ENCODE assay signal across 9 mouse cellular contexts in the genomic region with DNA sequence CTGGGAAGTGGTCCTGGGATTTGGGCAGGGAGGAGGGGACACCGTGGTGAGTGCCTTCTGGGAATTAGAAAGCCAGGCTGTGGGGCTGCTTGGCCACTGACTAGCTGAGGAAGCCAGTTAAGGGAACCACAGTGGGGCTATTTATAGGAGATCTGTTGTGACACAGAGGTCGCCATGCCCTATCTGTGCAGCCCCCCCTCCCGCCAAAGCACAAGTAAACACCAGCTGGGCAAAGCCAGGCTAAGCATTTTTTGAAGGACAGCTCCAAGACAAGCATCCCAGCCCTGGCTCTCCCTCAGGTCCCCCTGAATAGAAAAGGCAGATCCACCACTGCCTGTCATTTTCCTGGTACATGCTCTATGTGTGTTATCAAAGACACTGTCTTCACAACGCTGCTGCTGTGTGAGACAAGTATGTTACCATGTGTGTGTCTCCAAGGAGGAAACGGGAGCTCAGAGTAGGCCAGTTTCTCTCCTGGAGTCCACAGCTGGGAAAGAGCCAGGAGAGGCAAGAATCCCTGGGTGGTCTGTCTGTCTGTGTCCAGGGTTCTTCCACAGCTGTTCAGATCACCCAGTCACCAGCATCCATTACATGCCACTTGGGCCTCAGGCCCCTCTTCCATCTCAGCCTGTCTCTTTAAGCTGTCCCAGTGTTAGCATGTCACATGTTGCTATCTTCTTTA. TPM values are rescaled to one million over a fixed set of nuclear protein-coding genes. Genes with fewer than 3 reads are reported as not detected.
DNase-seq lines count a peak whose midpoint lies in the region; ATAC-seq and TF ChIP-seq lines count a peak whose summit lies in the region.
"Had no signal": no experiment of that assay in that cellular context is flagged by ENCODE, and none has a peak within 500 bp of the region (broad histone marks: within the 10 kb centered on the region; RNA-seq: fewer than 3 reads in every experiment).

No protein-coding gene starts in this region.

- H3K4me2 ChIP-seq in limb, embryonic 15.5 days, result no peak overlapping the region

- H3K27me3 ChIP-seq in heart, adult 2 months (ENCODE audit: control insufficient read depth, insufficient read depth, low read length), result no peaks in the 10 kb centered on the region
- H3K27me3 ChIP-seq in limb, embryonic 15.5 days, result no peaks in the 10 kb centered on the region

- ATAC-seq in limb, embryonic 15.5 days (ENCODE audit: insufficient number of reproducible peaks, low FRiP score, low TSS enrichment, low read depth), result no peak

- intact Hi-C loops in heart, postnatal 25 days (cut with DNase I), result loop anchor here (10.0 kb wide), 1 partner anchor 737 kb away; no protein-coding TSS in a partner anchor
- intact Hi-C loops in heart, adult 2 months (cut with DNase I), result no loop called here

- no peak for TF ChIP-seq CTCF in heart, adult 2 months (IDR thresholded peaks at IDR 0.05)

- no peaks in the 10 kb centered on the region for H3K9me3 ChIP-seq in limb, embryonic 15.5 days

- no peak for TF ChIP-seq POLR2A in heart, adult 2 months (IDR thresholded peaks at IDR 0.05; ENCODE audit: insufficient read depth, low read depth, low read length)

- peaks cover 15% of the 10 kb centered on the region for H3K4me1 ChIP-seq in heart, adult 2 months (ENCODE audit: control insufficient read depth, insufficient read depth, low read length)
- peaks cover 31% of the 10 kb centered on the region for H3K4me1 ChIP-seq in limb, embryonic 15.5 days

- H3K9ac ChIP-seq in heart, adult 2 months (ENCODE audit: low read depth, low read length), result 0 out of 2 replicates have a peak overlapping the region, but pooled peaks have one; percentile 34
- H3K9ac ChIP-seq in limb, embryonic 15.5 days, result no peak overlapping the region

- no peak overlapping the region for H3K4me3 ChIP-seq in heart, adult 2 months
- no peak overlapping the region for H3K4me3 ChIP-seq in limb, embryonic 15.5 days

- peak overlapping the region; percentile 93 for H3K27ac ChIP-seq in heart, adult 2 months
- H3K27ac ChIP-seq in limb, embryonic 15.5 days, result peak overlapping the region; percentile 95

- no peaks in the 10 kb centered on the region; the same call in 1 of the 2 replicates for H3K36me3 ChIP-seq in heart, adult 2 months (ENCODE audit: control insufficient read depth, insufficient read depth, low read length)
- no peaks in the 10 kb centered on the region for H3K36me3 ChIP-seq in limb, embryonic 15.5 days

- 7% methylated on average over 5 of the region's 5 CpGs for WGBS in heart, adult 2 months
- WGBS in limb, embryonic 15.5 days, result 48% methylated on average over 5 of the region's 5 CpGs

- no peaks in the 10 kb centered on the region for H3K79me2 ChIP-seq in heart, adult 2 months (replicated peaks; ENCODE audit: control insufficient read depth, insufficient read depth, low read length)

- TF ChIP-seq EP300 in heart, adult 2 months (IDR thresholded peaks at IDR 0.05; ENCODE audit: insufficient read depth, low read depth, low read length), result no peak

- peak; percentile 66 to 75 for DNase-seq in heart, adult 18-20 months
- DNase-seq in heart, postnatal 25 days (ENCODE audit: low spot score), result no peak
- DNase-seq in adipocyte (ENCODE audit: low spot score), result peak; percentile 30
- peak in 1 of 2 experiments; percentile 70 for DNase-seq in heart, adult 2 months
- no peak for DNase-seq in right cerebral cortex, postnatal 25 days
- no peak for DNase-seq in T-cell, adult 2 months (ENCODE audit: low spot score)
- DNase-seq in spleen, postnatal 4 days (ENCODE audit: low spot score in 2 of 2), result no peak
- DNase-seq: left cerebral cortex, postnatal 4 days had no signal

RNA-seq across cellular contexts. Expression of gene Nr4a1, which starts 5.9 kb away (rescaled TPM):
- 10 to 100 TPM in 1 of 2 experiments, 1 to 10 TPM in 1; 7.7 to 10.5 TPM for total RNA-seq in heart, adult 18-20 months (2021)
- 1 to 10 TPM; 5.5 to 6.3 TPM for total RNA-seq in heart, postnatal 25 days (2021)
- total RNA-seq in heart, adult 2 months (2021), result 10 to 100 TPM; 12.1 to 45.3 TPM
- 17.0 and 23.8 TPM in 2 replicates for polyA plus RNA-seq in heart, adult 2 months (2012; rRNA removed)
- polyA plus RNA-seq in limb, embryonic 15.5 days (2015; fragmentation: Nextera tagmentation; extraction: Ambion mirVana), result 14.7 and 18.4 TPM in 2 replicates

RNA-seq across cellular contexts. Expression of gene Grasp, which starts 24.2 kb away (rescaled TPM):
- total RNA-seq in heart, adult 18-20 months (2021), result 1 to 10 TPM; 8.7 to 9.7 TPM
- 10 to 100 TPM in 1 of 2 experiments, 1 to 10 TPM in 1; 9.4 to 12.3 TPM for total RNA-seq in heart, postnatal 25 days (2021)
- 10 to 100 TPM; 10.9 to 11.5 TPM for total RNA-seq in heart, adult 2 months (2021)
- 7.4 and 7.6 TPM in 2 replicates for polyA plus RNA-seq in heart, adult 2 months (2012; rRNA removed)
- polyA plus RNA-seq in limb, embryonic 15.5 days (2015; fragmentation: Nextera tagmentation; extraction: Ambion mirVana), result 5.3 and 7.2 TPM in 2 replicates

RNA-seq across cellular contexts. Expression of gene Atg101, which starts 35.9 kb away (rescaled TPM):
- 10 to 100 TPM; 20.0 to 21.3 TPM for total RNA-seq in heart, adult 18-20 months (2021)
- 10 to 100 TPM; 21.5 to 25.0 TPM for total RNA-seq in heart, postnatal 25 days (2021)
- 10 to 100 TPM; 21.2 to 22.4 TPM for total RNA-seq in heart, adult 2 months (2021)
- polyA plus RNA-seq in heart, adult 2 months (2012; rRNA removed), result 26.4 and 29.3 TPM in 2 replicates
- 69.7 and 69.9 TPM in 2 replicates for polyA plus RNA-seq in limb, embryonic 15.5 days (2015; fragmentation: Nextera tagmentation; extraction: Ambion mirVana)

RNA-seq across cellular contexts. Expression of gene 6030408B16Rik, which starts 44.8 kb away (rescaled TPM):
- 1 to 10 TPM in 1 of 2 experiments, under 1 TPM in 1; 0.69 to 1.1 TPM for total RNA-seq in heart, adult 18-20 months (2021)
- 1 to 10 TPM; 1.3 to 1.5 TPM for total RNA-seq in heart, postnatal 25 days (2021)
- total RNA-seq in heart, adult 2 months (2021), result 1 to 10 TPM in 1 of 2 experiments, under 1 TPM in 1; 0.70 to 1.1 TPM
- polyA plus RNA-seq in heart, adult 2 months (2012; rRNA removed), result 2.5 and 6.3 TPM in 2 replicates
- 0.50 and 0.84 TPM in 2 replicates for polyA plus RNA-seq in limb, embryonic 15.5 days (2015; fragmentation: Nextera tagmentation; extraction: Ambion mirVana)

Comparison
In these comparisons a context has a peak if more than half of its experiments do, and no peak if none do; other contexts are left out.
1. DNase-seq: peak in heart, adult 18-20 months (2 of 2) and adipocyte (single experiment); none in heart, postnatal 25 days (single experiment), right cerebral cortex, postnatal 25 days (single experiment), T-cell, adult 2 months (single experiment) and spleen, postnatal 4 days (0 of 2).